Mouse (Mus musculus) CH12.LX (cell line): ENCODE data around the gene Btbd2. TPM values are rescaled to one million over a fixed set of nuclear protein-coding genes. Genes with fewer than 3 reads are reported as not detected.

Experiments
- DNase-seq: peaks from one replicate; pipeline ENCODE4 v3.0.0-alpha.2; 2013; ENCODE audit errors: extremely low read depth
- H3K27ac ChIP-seq: 2 replicates; pipeline ENCODE4 v1.5.1; 2012; ENCODE audit warnings: low read depth, mild to moderate bottlenecking, control low read depth, moderate library complexity; ENCODE audit not compliant: insufficient read depth
- H3K27me3 ChIP-seq: replicated peaks from 2 replicates; pipeline ENCODE3; 2012; ENCODE audit warnings: inconsistent platforms
- H3K36me3 ChIP-seq, 2 experiments: replicated peaks in 1 of 2; 2 replicates each; pipeline versions ENCODE3 to v1.6.1; 2012; ENCODE audit warnings: inconsistent platforms in 1 of 2, low read length in 1 of 2, mild to moderate bottlenecking in 1 of 2, mixed read lengths in 1 of 2, moderate library complexity in 1 of 2; ENCODE audit not compliant: control insufficient read depth in 1 of 2, insufficient read depth in 1 of 2
- H3K4me1 ChIP-seq, 2 experiments: 2 replicates each; pipeline ENCODE4 v1.6.1; 2012; ENCODE audit warnings: inconsistent platforms in 1 of 2, moderate library complexity in 1 of 2; ENCODE audit not compliant: insufficient read depth in 2 of 2, control insufficient read depth in 1 of 2
- H3K4me2 ChIP-seq: 2 replicates; pipeline ENCODE4 v1.6.1; 2012; ENCODE audit warnings: low read depth, mild to moderate bottlenecking, control low read depth; ENCODE audit not compliant: poor library complexity, insufficient read depth, severe bottlenecking
- H3K4me3 ChIP-seq, 3 experiments: fragments of 150-350 bp in 1 of 3; sonication (generic) in 1 of 3; replicated peaks in 1 of 3; 2 replicates each; pipeline versions ENCODE3 to v1.5.1; 2011 to 2012; ENCODE audit warnings: low read depth in 2 of 3, low read length in 2 of 3, mild to moderate bottlenecking in 2 of 3, moderate library complexity in 2 of 3, control low read depth in 1 of 3, improper control_type of control experiment in 1 of 3, inconsistent platforms in 1 of 3, mixed read lengths in 1 of 3; ENCODE audit not compliant: poor library complexity in 1 of 3
- H3K79me2 ChIP-seq: replicated peaks from 2 replicates; pipeline ENCODE4 v1.6.1; 2012; ENCODE audit warnings: mild to moderate bottlenecking, moderate library complexity; ENCODE audit not compliant: control insufficient read depth, poor library complexity, insufficient read depth, severe bottlenecking; ENCODE audit errors: extremely low read depth
- H3K9ac ChIP-seq: 2 replicates; pipeline ENCODE4 v1.6.1; 2012; ENCODE audit warnings: low read depth, mild to moderate bottlenecking, control low read depth, moderate library complexity; ENCODE audit not compliant: insufficient read depth
- H3K9me3 ChIP-seq: replicated peaks from 2 replicates; pipeline ENCODE3; 2012; ENCODE audit warnings: low read length, inconsistent platforms, mixed read lengths
- BHLHE40 ChIP-seq: IDR thresholded peaks from 2 replicates; pipeline ENCODE4 v1.6.1; 2011; ENCODE audit warnings: mild to moderate bottlenecking, low read depth, low read length, improper control_type of control experiment
- CHD1 ChIP-seq: IDR thresholded peaks from 2 replicates; pipeline ENCODE4 v1.6.1; 2012; ENCODE audit warnings: low read depth, low read length, improper control_type of control experiment, inconsistent platforms
- CHD2 ChIP-seq: IDR thresholded peaks from 2 replicates; pipeline ENCODE4 v1.6.1; 2011; ENCODE audit warnings: low read length, improper control_type of control experiment
- ETS1 ChIP-seq: conservative IDR thresholded peaks from 2 replicates; pipeline ENCODE4 v1.6.1; 2012; ENCODE audit warnings: low read depth, mild to moderate bottlenecking, inconsistent platforms, low read length, improper control_type of control experiment, moderate library complexity
- GABPA ChIP-seq: IDR thresholded peaks from 2 replicates; pipeline ENCODE4 v1.6.1; 2012; ENCODE audit warnings: low read depth, low read length, improper control_type of control experiment, inconsistent platforms; ENCODE audit not compliant: insufficient replicate concordance
- HCFC1 ChIP-seq: IDR thresholded peaks from 2 replicates; pipeline ENCODE4 v1.6.1; 2012; ENCODE audit warnings: low read depth, mild to moderate bottlenecking, inconsistent platforms, low read length, improper control_type of control experiment
- JUN ChIP-seq: IDR thresholded peaks from 2 replicates; pipeline ENCODE4 v1.6.1; 2011; ENCODE audit warnings: low read depth, mild to moderate bottlenecking, low read length, improper control_type of control experiment, moderate library complexity; ENCODE audit not compliant: insufficient read depth
- KAT2A ChIP-seq: IDR thresholded peaks from 2 replicates; pipeline ENCODE4 v1.6.1; 2012; ENCODE audit warnings: low read length, improper control_type of control experiment, inconsistent platforms; ENCODE audit not compliant: insufficient replicate concordance
- MAZ ChIP-seq: IDR thresholded peaks from 2 replicates; pipeline ENCODE4 v1.6.1; 2012; ENCODE audit warnings: low read depth, mild to moderate bottlenecking, inconsistent platforms, low read length, improper control_type of control experiment, moderate library complexity
- MXI1 ChIP-seq: IDR thresholded peaks from 2 replicates; pipeline ENCODE4 v1.6.1; 2011; ENCODE audit warnings: mild to moderate bottlenecking, low read depth, low read length, improper control_type of control experiment
- NELFE ChIP-seq: IDR thresholded peaks from 2 replicates; pipeline ENCODE4 v1.6.1; 2011; ENCODE audit warnings: low read depth, low read length, improper control_type of control experiment
- NRF1 ChIP-seq: IDR thresholded peaks from 2 replicates; pipeline ENCODE4 v1.6.1; 2014; ENCODE audit warnings: low read depth, mild to moderate bottlenecking, inconsistent platforms, low read length, improper control_type of control experiment, moderate library complexity
- RAD21 ChIP-seq: IDR thresholded peaks from 2 replicates; pipeline ENCODE4 v1.6.1; 2011; ENCODE audit warnings: low read depth, mild to moderate bottlenecking, low read length, improper control_type of control experiment, moderate library complexity
- RCOR1 ChIP-seq: conservative IDR thresholded peaks from 2 replicates; pipeline ENCODE4 v1.6.1; 2012; ENCODE audit warnings: low read depth, mild to moderate bottlenecking, inconsistent platforms, low read length, improper control_type of control experiment
- TBP ChIP-seq: conservative IDR thresholded peaks from 2 replicates; pipeline ENCODE4 v1.6.1; 2011; ENCODE audit warnings: low read depth, low read length, improper control_type of control experiment
- TCF12 ChIP-seq: IDR thresholded peaks from 2 replicates; pipeline ENCODE4 v1.6.1; 2014; ENCODE audit warnings: low read depth, mild to moderate bottlenecking, inconsistent platforms, low read length, improper control_type of control experiment
- UBTF ChIP-seq: IDR thresholded peaks from 2 replicates; pipeline ENCODE4 v1.6.1; 2012; ENCODE audit warnings: low read depth, mild to moderate bottlenecking, inconsistent platforms, low read length, improper control_type of control experiment, moderate library complexity
- ZC3H11A ChIP-seq: IDR thresholded peaks from 2 replicates; pipeline ENCODE4 v1.6.1; 2012; ENCODE audit warnings: low read depth, mild to moderate bottlenecking, inconsistent platforms, low read length, improper control_type of control experiment
- ZKSCAN1 ChIP-seq: IDR thresholded peaks from 2 replicates; pipeline ENCODE4 v1.6.1; 2012; ENCODE audit warnings: low read depth, inconsistent platforms, low read length, improper control_type of control experiment, borderline replicate concordance
- ZNF384 ChIP-seq: IDR thresholded peaks from 2 replicates; pipeline ENCODE4 v1.6.1; 2012; ENCODE audit warnings: low read depth, low read length, improper control_type of control experiment, inconsistent platforms
- dilution Hi-C: fragments of 300-500 bp; cut with MboI; formaldehyde crosslinking; loops from 2 replicates; pipeline ENCODE4 v1.14.3; 2020; ENCODE audit warnings: low sequenced_read_pairs; ENCODE audit not compliant: extremely low pct_unique_long_range_greater_than_20kb, extremely low pct_ligation_motif_present
- in situ Hi-C: fragments of 300-500 bp; cut with MboI; formaldehyde crosslinking; loops from 3 replicates; pipeline ENCODE4 v1.14.3; 2019; ENCODE audit warnings: low sequenced_read_pairs, low pct_ligation_motif_present, low pct_unique_long_range_greater_than_20kb, mixed read lengths
- polyA plus RNA-seq: library from polyadenylated mRNA; unstranded; fragments of >175 nt; gene quantifications from 2 replicates; pipeline ENCODE4 v1.2.1, GENCODE M21; 2012; ENCODE audit warnings: low read depth; ENCODE audit not compliant: insufficient read length
- total RNA-seq, 2 experiments: library from RNA; depleted of rRNA; stranded (reverse); fragments of 300-350 nt in 1 of 2; fragments of >200 nt in 1 of 2; gene quantifications; 2 replicates each; pipeline ENCODE4 v1.2.3; 2012 to 2014

The Btbd2 gene
- total and polyA plus RNA-seq, 3 experiments = 11.1 to 26.2 (median 19.4) TPM

DNA sequence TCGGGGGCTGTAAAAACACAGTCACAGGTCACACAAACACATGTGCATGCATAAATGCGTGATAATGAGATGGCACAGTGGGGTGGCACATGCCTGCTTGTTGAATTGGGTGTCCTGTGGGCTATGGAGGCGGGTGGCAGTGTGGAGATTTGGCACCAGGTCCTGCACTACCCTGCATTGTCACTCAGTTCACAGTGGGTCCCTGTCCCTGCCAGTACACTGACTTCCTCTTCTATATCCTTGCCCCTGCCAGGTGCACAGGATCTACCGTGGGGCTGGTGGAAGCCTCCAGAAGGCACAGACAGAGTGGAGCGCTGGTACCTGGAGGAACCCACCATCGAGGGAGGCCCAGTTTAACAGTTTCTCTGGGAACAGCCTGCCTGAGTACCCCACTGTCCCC is 42.5 kb downstream of the Btbd2 start:
- no peak for TF ChIP-seq NELFE
- TF ChIP-seq TBP = no peak
- TF ChIP-seq, all 38 proteins: peak for 0
- Histone ChIP-seq H3K36me3 (peaks cover 50 to 69% of the 10 kb centered on the region in 2 experiments), H3K4me3 (no peak overlapping the region), H3K4me1 (peaks cover 15 to 46% of the 10 kb centered on the region in 2 experiments), H3K9me3 (no peaks in the 10 kb centered on the region), H3K9ac (no peak overlapping the region), H3K27me3 (no peaks in the 10 kb centered on the region), H3K79me2 (no peaks in the 10 kb centered on the region; the same call in 1 of the 2 replicates), H3K27ac (no peak overlapping the region), H3K4me2 (no peak overlapping the region)
- DNase-seq = no peak
- in situ Hi-C loops = loop anchor here (5.0 kb wide), 1 partner anchor 68 kb away; no protein-coding TSS in a partner anchor
- dilution Hi-C loops = no loop called here

GRCm38 (mm10) chr10:80613821-80614220 is 43.0 kb downstream of the Btbd2 start:
- no peaks in the 10 kb centered on the region for H3K9me3 ChIP-seq
- H3K4me3 ChIP-seq = no peak overlapping the region
- H3K27me3 ChIP-seq = no peaks in the 10 kb centered on the region
- in situ Hi-C loops (loop anchor here (5.0 kb wide), 1 partner anchor 68 kb away; no protein-coding TSS in a partner anchor), dilution Hi-C loops (no loop called here)
- H3K27ac ChIP-seq = no peak overlapping the region
- H3K9ac ChIP-seq = no peak overlapping the region
- no peak for TF ChIP-seq JUN
- no peak for TF ChIP-seq GABPA
- TF ChIP-seq BHLHE40 = no peak
- TF ChIP-seq TBP = no peak
- no peak for TF ChIP-seq CHD2
- TF ChIP-seq ZC3H11A = no peak
- no peak for TF ChIP-seq UBTF
- no peak for TF ChIP-seq CHD1
- no peak for TF ChIP-seq MXI1
- no peak for TF ChIP-seq ZNF384
- TF ChIP-seq KAT2A = no peak
- TF ChIP-seq RCOR1 = no peak
- TF ChIP-seq MAZ = no peak
- TF ChIP-seq RAD21 = no peak
- no peak for TF ChIP-seq TCF12
- no peak for TF ChIP-seq ZKSCAN1
- TF ChIP-seq NELFE = no peak
- TF ChIP-seq ETS1 = no peak
- no peak for TF ChIP-seq NRF1
- no peak for TF ChIP-seq HCFC1
- TF ChIP-seq, all 38 proteins: peak for 0
- no peak for DNase-seq
- Histone ChIP-seq H3K79me2 (no peaks in the 10 kb centered on the region; the same call in 1 of the 2 replicates), H3K4me1 (peaks cover 15 to 52% of the 10 kb centered on the region in 2 experiments), H3K4me2 (no peak overlapping the region), H3K36me3 (peaks cover 55 to 75% of the 10 kb centered on the region in 2 experiments)
